Mouse (Mus musculus): ENCODE measurements around the gene Col5a3. TPM values are rescaled to one million over a fixed set of nuclear protein-coding genes. Genes with fewer than 3 reads are reported as not detected.

The Col5a3 gene
- polyA plus RNA-seq, 1 experiment from 2014 or later, result 1.4 TPM

- Histone ChIP-seq H3K9me3 (replicated peaks) (no peaks in the 10 kb centered on the region), H3K4me3 (replicated peaks) (no peak overlapping the region), H3K4me1 (peaks cover 13% of the 10 kb centered on the region), H3K36me3 (no peaks in the 10 kb centered on the region), H3K9ac (replicated peaks) (no peak overlapping the region), H3K27me3 (replicated peaks) (0 out of 2 replicates have a peak, but pooled peaks cover 3% of the 10 kb centered on the region), H3K27ac (replicated peaks) (no peak overlapping the region), H3K4me2 (no peak overlapping the region)
- WGBS, result 66% methylated on average over 1 of the region's 1 CpGs
- no peak for ATAC-seq (ENCODE audit: low FRiP score)
These were observed 20.0 kb upstream of the Col5a3 start for GRCm38 (mm10) chr9:20834881-20835280.

- peak; percentile 91 for ATAC-seq (ENCODE audit: low FRiP score)
- H3K36me3 ChIP-seq, result no peaks in the 10 kb centered on the region
- no peaks in the 10 kb centered on the region for H3K9me3 ChIP-seq (replicated peaks)
- peaks cover 13% of the 10 kb centered on the region for H3K4me1 ChIP-seq
- H3K27me3 ChIP-seq (replicated peaks), result 0 out of 2 replicates have a peak, but pooled peaks cover 6% of the 10 kb centered on the region
- H3K4me2 ChIP-seq, result peak overlapping the region; percentile 49
- H3K4me3 ChIP-seq (replicated peaks), result no peak overlapping the region; the same call in 1 of the 2 replicates
- 15% methylated on average over 19 of the region's 19 CpGs for WGBS
- H3K27ac ChIP-seq (replicated peaks), result no peak overlapping the region; the same call in 1 of the 2 replicates
- 0 out of 2 replicates have a peak overlapping the region, but pooled peaks have one; percentile 11 for H3K9ac ChIP-seq (replicated peaks)
These were observed 16.2 kb upstream of the Col5a3 start for GRCm38 (mm10) chr9:20830901-20831643.

DNA sequence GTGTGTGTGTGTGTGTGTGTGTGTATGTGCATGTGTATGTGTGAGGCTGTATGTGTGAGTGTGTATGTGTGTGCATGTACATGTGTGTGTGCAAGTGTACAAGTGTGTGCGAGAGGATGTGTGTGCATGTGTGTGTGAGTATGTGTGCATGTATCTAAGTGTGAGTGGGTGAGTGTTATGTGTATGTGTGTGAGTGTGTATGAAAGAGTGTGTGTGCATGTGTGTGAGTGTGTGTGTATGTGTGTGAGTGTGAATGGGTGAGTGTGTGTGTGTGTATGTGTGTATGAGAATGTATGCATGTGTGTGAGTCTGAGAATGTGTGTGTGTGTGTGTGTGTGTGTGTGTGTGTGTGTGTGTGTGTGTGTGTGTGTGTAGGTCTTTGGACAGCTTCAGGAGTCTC is 13.3 kb upstream of the Col5a3 start:
- H3K36me3 ChIP-seq, result no peaks in the 10 kb centered on the region
- 94% methylated on average over 1 of the region's 1 CpGs for WGBS
- H3K4me1 ChIP-seq, result peaks cover 13% of the 10 kb centered on the region
- no peaks in the 10 kb centered on the region for H3K9me3 ChIP-seq (replicated peaks)
- H3K9ac ChIP-seq (replicated peaks), result no peak overlapping the region
- H3K27ac ChIP-seq (replicated peaks), result no peak overlapping the region
- ATAC-seq (ENCODE audit: low FRiP score), result no peak
- H3K27me3 ChIP-seq (replicated peaks), result 0 out of 2 replicates have a peak, but pooled peaks cover 6% of the 10 kb centered on the region
- no peak overlapping the region for H3K4me3 ChIP-seq (replicated peaks)
- no peak overlapping the region for H3K4me2 ChIP-seq

DNA sequence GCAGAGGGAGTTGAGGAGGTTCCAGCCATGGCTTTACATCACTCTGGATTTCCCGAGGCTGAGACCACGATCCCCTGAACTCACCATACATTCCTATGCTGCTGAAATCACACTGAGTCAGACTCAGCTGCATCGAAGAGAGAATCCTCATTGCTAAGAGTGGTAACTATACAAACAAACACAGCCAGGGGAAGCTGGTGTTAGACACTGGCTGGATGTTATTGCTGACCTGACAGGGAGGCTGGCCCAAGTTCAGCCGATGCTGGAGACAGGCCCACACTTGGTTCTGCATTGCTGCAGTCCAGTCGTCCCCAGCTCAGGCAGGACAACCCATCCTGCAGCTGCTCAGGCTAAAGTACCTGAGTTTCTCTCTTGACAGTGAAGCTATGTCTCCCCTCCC is 10.9 kb upstream of the Col5a3 start:
- WGBS, result 71% methylated on average over 5 of the region's 5 CpGs

GRCm38 (mm10) chr9:20822821-20823220 is 8.0 kb upstream of the Col5a3 start:
- Histone ChIP-seq H3K4me3 (replicated peaks) (no peak overlapping the region), H3K4me2 (no peak overlapping the region), H3K27me3 (replicated peaks) (no peaks in the 10 kb centered on the region), H3K4me1 (no peaks in the 10 kb centered on the region), H3K36me3 (no peaks in the 10 kb centered on the region), H3K9me3 (replicated peaks) (no peaks in the 10 kb centered on the region), H3K27ac (replicated peaks) (no peak overlapping the region), H3K9ac (replicated peaks) (no peak overlapping the region)
- WGBS, result 94% methylated on average over 3 of the region's 3 CpGs
- ATAC-seq (ENCODE audit: low FRiP score), result no peak

More for the DNA sequence above, 10.9 kb upstream of the Col5a3 start:
- H3K27ac ChIP-seq (replicated peaks), result no peak overlapping the region
- H3K9me3 ChIP-seq (replicated peaks), result no peaks in the 10 kb centered on the region
- no peak overlapping the region for H3K9ac ChIP-seq (replicated peaks)
- H3K4me2 ChIP-seq, result no peak overlapping the region
- 0 out of 2 replicates have a peak, but pooled peaks cover 6% of the 10 kb centered on the region for H3K27me3 ChIP-seq (replicated peaks)
- H3K4me1 ChIP-seq, result peaks cover 7% of the 10 kb centered on the region
- no peak overlapping the region for H3K4me3 ChIP-seq (replicated peaks)
- no peak for ATAC-seq (ENCODE audit: low FRiP score)
- H3K36me3 ChIP-seq, result no peaks in the 10 kb centered on the region

DNA sequence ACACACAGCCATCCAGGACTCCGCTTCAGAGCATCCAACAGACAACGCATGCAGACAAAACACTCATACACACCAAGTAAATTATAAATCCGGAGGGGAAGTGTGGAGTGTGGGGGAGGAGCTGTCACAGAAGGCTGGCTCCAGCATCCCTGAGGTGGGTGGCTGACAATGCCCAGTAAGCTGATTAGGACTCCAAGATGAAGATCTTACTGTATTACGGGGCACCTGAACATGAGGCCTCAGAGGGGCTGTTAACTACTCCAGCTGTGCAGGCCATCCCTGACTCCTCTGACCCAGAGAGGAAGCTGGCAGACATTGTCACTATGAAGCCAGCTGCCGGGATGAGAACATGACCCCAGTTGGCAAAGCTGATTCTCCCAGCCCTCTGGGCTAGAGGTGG is 5.1 kb upstream of the Col5a3 start:
- Histone ChIP-seq H3K4me2 (no peak overlapping the region), H3K4me3 (replicated peaks) (no peak overlapping the region), H3K9ac (replicated peaks) (no peak overlapping the region), H3K36me3 (no peaks in the 10 kb centered on the region), H3K4me1 (peaks cover 2% of the 10 kb centered on the region), H3K27ac (replicated peaks) (no peak overlapping the region), H3K9me3 (replicated peaks) (no peaks in the 10 kb centered on the region), H3K27me3 (replicated peaks) (peaks cover 10% of the 10 kb centered on the region; the same call in 1 of the 2 replicates)
- 76% methylated on average over 5 of the region's 5 CpGs for WGBS
- no peak for ATAC-seq (ENCODE audit: low FRiP score)

DNA sequence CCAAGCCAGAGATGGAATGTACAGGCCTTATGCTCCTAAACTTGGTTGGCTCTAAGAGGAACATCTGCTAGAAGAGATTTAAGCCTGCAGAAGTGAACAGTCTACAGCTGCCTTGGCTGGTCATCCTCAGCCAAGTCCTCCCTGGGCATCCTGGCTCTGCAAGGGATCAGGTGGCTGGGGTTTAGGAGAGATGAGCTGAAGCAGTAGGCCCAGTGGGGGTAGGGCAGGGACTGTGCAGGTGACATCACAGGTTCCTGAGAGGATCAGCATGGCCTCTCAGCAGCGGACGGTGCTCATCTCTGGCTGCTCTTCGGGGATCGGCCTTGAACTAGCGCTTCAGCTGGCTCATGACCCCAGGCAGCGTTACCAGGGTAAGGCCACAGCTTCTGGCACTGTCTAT is 3.4 kb upstream of the Col5a3 start, which contains the start of gene Rdh8:
Rdh8 (plus strand) TSS at position 268 of the 400 bp plus-strand sequence.
- Histone ChIP-seq H3K4me3 (replicated peaks) (no peak within 1 kb of the TSS), H3K9ac (replicated peaks) (no peak within 1 kb of the TSS), H3K27ac (replicated peaks) (no peak within 1 kb of the TSS), H3K27me3 (replicated peaks) (peaks cover 22% of the 10 kb centered on the region), H3K4me2 (no peak within 1 kb of the TSS), H3K4me1 (peaks cover 9% of the 10 kb centered on the region), H3K36me3 (no peaks in the 10 kb centered on the region), H3K9me3 (replicated peaks) (no peaks in the 10 kb centered on the region)
- WGBS, result 80% methylated on average over 6 of the region's 6 CpGs
- no peak for ATAC-seq (ENCODE audit: low FRiP score)

GRCm38 (mm10) chr9:20812537-20813271 is 2.2 kb downstream of the Col5a3 start:
- H3K4me1 ChIP-seq, result peaks cover 9% of the 10 kb centered on the region
- H3K27ac ChIP-seq (replicated peaks), result no peak overlapping the region
- no peak overlapping the region for H3K9ac ChIP-seq (replicated peaks)
- no peak for ATAC-seq (ENCODE audit: low FRiP score)
- H3K36me3 ChIP-seq, result no peaks in the 10 kb centered on the region
- H3K9me3 ChIP-seq (replicated peaks), result no peaks in the 10 kb centered on the region
- 13% methylated on average over 18 of the region's 19 CpGs for WGBS
- H3K4me2 ChIP-seq, result no peak overlapping the region
- H3K27me3 ChIP-seq (replicated peaks), result peaks cover 30% of the 10 kb centered on the region
- H3K4me3 ChIP-seq (replicated peaks), result no peak overlapping the region

- Histone ChIP-seq H3K4me3 (replicated peaks) (no peak overlapping the region), H3K27ac (replicated peaks) (no peak overlapping the region), H3K4me1 (peaks cover 9% of the 10 kb centered on the region), H3K36me3 (no peaks in the 10 kb centered on the region), H3K9ac (replicated peaks) (no peak overlapping the region), H3K27me3 (replicated peaks) (peaks cover 27% of the 10 kb centered on the region), H3K9me3 (replicated peaks) (no peaks in the 10 kb centered on the region), H3K4me2 (no peak overlapping the region)
- no peak for ATAC-seq (ENCODE audit: low FRiP score)
- 67% methylated on average over 1 of the region's 1 CpGs for WGBS
These were observed 4.1 kb downstream of the Col5a3 start for GRCm38 (mm10) chr9:20810773-20811172.

- ATAC-seq (ENCODE audit: low FRiP score), result no peak
- Histone ChIP-seq H3K27me3 (replicated peaks) (peaks cover 23% of the 10 kb centered on the region), H3K27ac (replicated peaks) (no peak overlapping the region), H3K36me3 (no peaks in the 10 kb centered on the region), H3K4me2 (no peak overlapping the region), H3K9ac (replicated peaks) (no peak overlapping the region), H3K9me3 (replicated peaks) (no peaks in the 10 kb centered on the region), H3K4me1 (peaks cover 9% of the 10 kb centered on the region), H3K4me3 (replicated peaks) (no peak overlapping the region)
- 64% methylated on average over 4 of the region's 4 CpGs for WGBS
These were observed 4.6 kb downstream of the Col5a3 start for GRCm38 (mm10) chr9:20810271-20810670.

GRCm38 (mm10) chr9:20805706-20806105 is 9.2 kb downstream of the Col5a3 start:
- no peak overlapping the region for H3K27ac ChIP-seq (replicated peaks)
- 41% methylated on average over 5 of the region's 5 CpGs for WGBS
- peaks cover 6% of the 10 kb centered on the region; the same call in 1 of the 2 replicates for H3K9me3 ChIP-seq (replicated peaks)
- no peaks in the 10 kb centered on the region for H3K4me1 ChIP-seq
- no peaks in the 10 kb centered on the region for H3K27me3 ChIP-seq (replicated peaks)
- no peak overlapping the region for H3K4me3 ChIP-seq (replicated peaks)
- no peak overlapping the region for H3K9ac ChIP-seq (replicated peaks)
- no peak overlapping the region for H3K4me2 ChIP-seq
- H3K36me3 ChIP-seq, result no peaks in the 10 kb centered on the region
- ATAC-seq (ENCODE audit: low FRiP score), result no peak

DNA sequence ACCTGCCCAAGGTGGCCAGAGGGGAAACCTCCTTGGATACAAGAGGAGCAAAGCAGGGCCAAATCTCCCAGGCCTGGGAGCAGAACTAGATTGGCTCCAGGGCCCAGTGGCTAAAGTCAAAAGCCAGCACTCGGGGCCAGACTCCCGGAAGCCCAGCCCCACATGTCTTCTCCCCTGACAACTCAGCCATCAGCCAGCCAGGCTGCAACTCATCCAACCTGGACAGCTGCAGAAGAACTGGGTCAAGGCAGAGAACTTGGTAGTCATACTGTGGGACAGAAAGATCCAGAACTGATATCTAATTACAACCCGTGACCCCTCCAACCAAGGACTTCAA is 9.7 kb downstream of the Col5a3 start:
- no peak overlapping the region for H3K4me2 ChIP-seq
- no peak overlapping the region for H3K4me3 ChIP-seq (replicated peaks)
- H3K9ac ChIP-seq (replicated peaks), result no peak overlapping the region
- peaks cover 6% of the 10 kb centered on the region; the same call in 1 of the 2 replicates for H3K9me3 ChIP-seq (replicated peaks)
- ATAC-seq (ENCODE audit: low FRiP score), result no peak
- H3K4me1 ChIP-seq, result no peaks in the 10 kb centered on the region
- no peak overlapping the region for H3K27ac ChIP-seq (replicated peaks)
- 79% methylated on average over 3 of the region's 3 CpGs for WGBS
- H3K36me3 ChIP-seq, result no peaks in the 10 kb centered on the region
- H3K27me3 ChIP-seq (replicated peaks), result no peaks in the 10 kb centered on the region

Data from neural tube, embryonic 15.5 days (tissue).